Mouse (Mus musculus): ENCODE measurements at regions not wholly inside any gene's neighbourhood (a gene's known extent, or its start where the extent isn't known, plus 50 kb on each side); places are given as distances from the start of the nearest gene placed in this dataset.

DNA sequence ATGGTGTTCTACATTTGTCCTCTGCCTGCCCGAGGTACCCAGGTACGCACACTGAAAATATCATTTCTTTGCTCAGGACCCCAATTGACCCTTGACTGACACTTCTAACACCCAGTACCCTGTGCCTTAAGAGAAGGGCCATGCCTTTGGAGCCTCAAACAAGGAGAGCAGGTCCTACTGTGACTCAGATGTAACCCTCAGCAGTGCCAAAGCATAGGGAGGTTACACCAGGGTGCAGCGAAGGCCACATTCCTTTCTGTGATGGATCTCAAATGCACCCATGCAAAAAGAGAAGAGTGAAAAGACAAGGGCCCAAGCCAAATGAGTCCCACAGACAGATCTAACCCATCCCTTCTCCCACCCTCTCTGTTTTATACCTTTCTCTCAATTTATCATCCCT lies 181.9 kb upstream of the Prok2 start:
- DNase-seq (ENCODE audit: extremely low spot score in 1 of 2, low spot score in 1 of 2), result no peak

DNA sequence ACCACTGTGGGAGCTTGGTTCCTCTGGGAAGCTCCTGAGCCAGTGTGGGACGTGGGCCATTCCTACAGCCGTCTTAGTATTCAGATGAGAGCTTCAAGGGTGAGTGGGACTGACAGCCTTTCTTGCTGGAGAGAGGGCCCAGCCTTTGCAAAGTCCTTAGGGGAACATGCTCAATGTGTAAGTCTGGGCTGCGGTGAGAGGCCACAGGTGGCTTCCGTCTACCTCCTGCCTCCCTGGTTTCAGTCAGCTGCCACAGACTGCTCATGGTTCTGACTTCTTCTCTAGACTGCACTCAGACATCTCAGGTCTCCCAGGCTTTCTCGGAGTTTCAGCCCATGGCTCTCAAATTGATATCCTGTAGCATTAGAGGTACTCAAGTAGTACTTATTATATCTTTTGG lies 179.0 kb upstream of the Prok2 start:
- DNase-seq (ENCODE audit: extremely low spot score in 1 of 2, low spot score in 1 of 2), result no peak

- DNase-seq (ENCODE audit: extremely low spot score in 1 of 2, low spot score in 1 of 2), result no peak
Measured at GRCm38 (mm10) chr6:99904607-99905006, 178.4 kb upstream of the Prok2 start.

GRCm38 (mm10) chr6:99904044-99904443 lies 177.9 kb upstream of the Prok2 start:
- peak; percentile 44 to 82 for DNase-seq (ENCODE audit: extremely low spot score in 1 of 2, low spot score in 1 of 2)

- no peak for DNase-seq (ENCODE audit: extremely low spot score in 1 of 2, low spot score in 1 of 2)
Measured at GRCm38 (mm10) chr6:99901564-99901963, 175.4 kb upstream of the Prok2 start.

GRCm38 (mm10) chr6:99901146-99901545 lies 175.0 kb upstream of the Prok2 start:
- DNase-seq (ENCODE audit: extremely low spot score in 1 of 2, low spot score in 1 of 2), result no peak

GRCm38 (mm10) chr6:99899704-99900103 lies 173.5 kb upstream of the Prok2 start:
- no peak for DNase-seq (ENCODE audit: extremely low spot score in 1 of 2, low spot score in 1 of 2)

- DNase-seq (ENCODE audit: extremely low spot score in 1 of 2, low spot score in 1 of 2), result no peak
Measured at GRCm38 (mm10) chr6:99898077-99898476, 171.9 kb upstream of the Prok2 start.

DNA sequence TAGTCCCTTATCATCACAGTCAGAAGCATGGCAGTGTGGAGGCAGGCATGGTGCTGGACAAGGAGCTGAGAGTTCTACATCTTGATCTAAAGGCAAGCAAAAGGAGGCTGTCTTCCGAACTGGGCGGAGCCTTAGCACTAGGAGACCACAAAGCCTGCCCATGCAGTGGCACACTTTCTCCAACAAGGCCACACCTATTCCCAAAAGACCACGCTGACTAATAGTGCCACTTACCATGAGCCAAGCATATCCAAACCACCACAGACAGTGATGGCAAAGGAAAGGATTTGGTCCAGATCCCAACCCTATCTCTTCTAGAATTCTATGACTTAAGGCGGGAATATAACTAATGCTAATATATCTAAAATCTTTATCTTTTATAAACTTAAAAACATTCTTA lies 169.4 kb upstream of the Prok2 start:
- no peak for DNase-seq (ENCODE audit: extremely low spot score in 1 of 2, low spot score in 1 of 2)

DNA sequence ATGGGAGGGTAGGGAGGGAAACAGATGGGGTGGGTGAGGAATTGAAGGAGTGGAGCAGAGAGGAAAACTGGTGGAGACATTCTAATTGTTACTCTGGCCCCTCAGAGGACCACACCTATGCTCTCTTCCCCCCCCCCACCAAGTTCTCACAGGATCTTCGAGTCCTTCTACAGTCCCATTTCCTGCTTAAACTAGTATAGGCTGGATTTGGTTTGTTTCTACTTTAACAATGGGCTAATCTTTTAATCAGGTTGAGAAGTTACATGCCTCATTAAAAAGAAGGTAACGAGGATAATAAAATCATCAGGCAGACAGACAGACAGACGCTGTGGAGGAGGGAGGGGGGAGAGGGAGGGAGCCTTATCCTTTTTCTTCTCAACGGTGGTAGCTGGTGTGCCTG lies 167.7 kb upstream of the Prok2 start:
- DNase-seq (ENCODE audit: extremely low spot score in 1 of 2, low spot score in 1 of 2), result no peak

DNA sequence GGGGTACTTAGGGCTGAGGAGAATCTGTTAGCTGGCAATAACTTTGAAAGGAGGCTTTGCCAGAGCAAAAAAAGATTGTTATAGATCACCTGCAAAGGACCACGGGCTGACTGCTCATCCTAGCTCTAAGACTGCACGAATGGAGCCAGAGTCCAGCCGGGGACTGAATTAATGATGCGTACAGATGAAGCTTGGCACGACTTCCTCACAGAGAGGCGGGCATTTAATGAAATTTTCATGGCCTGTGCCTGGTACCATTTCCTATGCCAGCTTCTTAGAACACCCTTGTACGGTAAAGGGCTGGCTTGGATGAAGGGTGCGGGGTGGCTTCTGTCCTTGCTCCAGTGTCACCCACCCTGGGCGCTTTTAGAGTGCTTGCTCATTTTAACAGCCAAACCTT lies 166.0 kb upstream of the Prok2 start:
- no peak for DNase-seq (ENCODE audit: extremely low spot score in 1 of 2, low spot score in 1 of 2)

GRCm38 (mm10) chr6:99891790-99892189 lies 165.6 kb upstream of the Prok2 start:
- DNase-seq (ENCODE audit: extremely low spot score in 1 of 2, low spot score in 1 of 2), result no peak

DNA sequence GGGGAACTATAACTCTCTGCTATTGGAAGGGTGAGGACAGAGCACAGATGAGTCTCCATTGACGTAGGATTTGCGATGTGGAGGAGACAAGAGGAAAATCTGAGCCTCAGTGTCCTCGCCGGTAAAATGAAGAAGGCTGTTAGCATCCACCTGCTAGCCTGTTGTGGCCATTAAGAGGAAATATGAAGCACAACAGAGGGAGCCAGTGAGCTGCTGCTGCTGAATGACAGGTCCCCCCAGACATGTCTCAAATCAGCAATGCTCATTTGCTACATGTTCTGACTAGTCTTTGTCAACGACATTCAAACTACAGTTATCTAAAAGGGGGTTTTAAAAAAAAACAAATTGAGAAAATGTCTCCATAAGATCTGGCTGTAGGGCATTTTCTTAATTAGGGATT lies 164.6 kb upstream of the Prok2 start:
- DNase-seq (ENCODE audit: extremely low spot score in 1 of 2, low spot score in 1 of 2), result no peak

GRCm38 (mm10) chr6:99889055-99889454 lies 162.9 kb upstream of the Prok2 start:
- DNase-seq (ENCODE audit: extremely low spot score in 1 of 2, low spot score in 1 of 2), result no peak

- DNase-seq (ENCODE audit: extremely low spot score in 1 of 2, low spot score in 1 of 2), result no peak
Measured at GRCm38 (mm10) chr6:99887904-99888303, 161.7 kb upstream of the Prok2 start.

GRCm38 (mm10) chr6:99884755-99885154 lies 158.6 kb upstream of the Prok2 start:
- no peak for DNase-seq (ENCODE audit: extremely low spot score in 1 of 2, low spot score in 1 of 2)

DNA sequence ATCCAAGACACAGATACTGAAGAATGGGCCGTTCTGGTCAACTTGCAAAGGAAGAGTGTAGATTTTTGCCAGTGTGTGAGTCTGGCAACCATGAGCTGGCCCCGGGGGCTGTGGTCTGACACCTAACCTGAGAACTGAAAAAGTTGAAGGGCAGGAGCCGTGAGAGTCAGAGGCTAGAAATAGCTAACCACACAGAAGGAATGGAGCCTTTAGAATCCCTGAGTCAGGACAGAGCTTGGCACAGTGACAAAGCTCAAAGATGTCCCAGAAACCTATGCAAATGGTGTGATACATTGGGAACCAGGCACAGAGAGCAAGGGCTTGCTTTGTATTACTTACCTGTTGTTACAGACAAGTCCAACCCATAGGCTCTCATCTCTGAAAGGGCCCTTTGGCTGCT lies 157.9 kb upstream of the Prok2 start:
- no peak for DNase-seq (ENCODE audit: extremely low spot score in 1 of 2, low spot score in 1 of 2)

- DNase-seq (ENCODE audit: extremely low spot score in 1 of 2, low spot score in 1 of 2), result no peak
Measured at GRCm38 (mm10) chr6:99881606-99882005, 155.4 kb upstream of the Prok2 start.

DNA sequence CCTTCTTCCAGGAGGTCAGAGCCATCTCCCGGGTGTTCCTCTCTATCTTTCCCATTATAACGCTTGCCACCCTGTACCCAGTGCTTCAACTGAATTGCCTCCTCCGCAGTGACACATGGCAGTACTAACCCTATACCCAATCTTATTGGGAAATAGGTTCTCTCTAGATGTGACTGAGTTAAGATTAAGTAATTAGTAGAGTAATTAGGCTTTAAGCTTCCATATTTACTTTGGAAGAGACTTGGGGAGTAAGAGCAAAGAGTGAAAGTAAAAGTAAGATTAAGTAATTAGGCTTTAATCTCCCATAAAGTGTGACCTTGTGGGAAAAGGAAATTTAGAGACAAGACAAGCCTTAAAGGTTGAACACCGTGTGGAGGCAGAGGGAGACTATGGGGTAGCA lies 148.7 kb upstream of the Prok2 start:
- DNase-seq (ENCODE audit: extremely low spot score in 1 of 2, low spot score in 1 of 2), result no peak

DNA sequence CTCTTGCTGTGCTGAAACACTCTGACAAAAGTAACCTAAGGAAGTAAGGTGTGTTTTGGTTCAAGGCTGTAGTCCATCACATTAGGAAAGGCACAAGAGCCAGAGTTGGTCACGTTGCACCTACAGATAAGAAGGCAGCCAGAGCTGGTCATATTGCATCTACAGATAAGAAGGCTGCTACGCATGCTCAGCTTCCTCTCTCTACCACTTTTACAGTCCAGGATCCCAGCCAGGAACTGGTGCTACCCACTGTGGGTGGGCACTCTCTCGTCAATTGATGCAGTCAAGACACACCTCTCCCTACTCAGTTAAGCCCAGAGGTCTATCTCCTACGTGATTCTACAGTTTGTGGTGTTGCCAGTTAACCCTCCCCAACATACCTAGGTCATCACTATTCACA lies 147.8 kb upstream of the Prok2 start:
- no peak for DNase-seq (ENCODE audit: extremely low spot score in 1 of 2, low spot score in 1 of 2)

GRCm38 (mm10) chr6:99866061-99866460 lies 139.9 kb upstream of the Prok2 start:
- no peak for DNase-seq (ENCODE audit: extremely low spot score in 1 of 2, low spot score in 1 of 2)

DNA sequence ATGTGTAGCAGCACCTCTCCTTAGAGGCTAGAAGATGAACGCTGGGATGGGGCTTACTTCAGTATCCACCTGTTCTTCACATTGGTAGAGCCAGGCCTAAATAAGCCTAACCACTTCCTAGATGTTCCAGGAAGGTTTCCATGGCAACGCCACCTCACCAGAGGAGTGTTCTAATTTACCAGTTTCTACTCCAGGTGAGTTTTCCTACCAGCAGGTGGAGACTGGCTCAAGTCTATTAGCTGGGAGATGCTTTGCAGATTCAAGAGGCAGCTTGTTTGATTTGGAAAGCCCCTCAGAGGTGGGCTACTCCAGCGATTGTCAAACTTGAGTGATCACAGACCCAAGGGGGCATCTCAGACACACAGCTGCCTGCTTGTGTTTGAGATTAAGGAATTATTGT lies 138.8 kb upstream of the Prok2 start:
- DNase-seq (ENCODE audit: extremely low spot score in 1 of 2, low spot score in 1 of 2), result no peak

GRCm38 (mm10) chr6:99863418-99863817 lies 137.2 kb upstream of the Prok2 start:
- DNase-seq (ENCODE audit: extremely low spot score in 1 of 2, low spot score in 1 of 2), result no peak

- DNase-seq (ENCODE audit: extremely low spot score in 1 of 2, low spot score in 1 of 2), result no peak
Measured at GRCm38 (mm10) chr6:99857411-99857810, 131.2 kb upstream of the Prok2 start.

Data from layer of hippocampus, postnatal 25 days (tissue).